Mouse (Mus musculus): ENCODE measurements around the gene Crybg1.
"Not testable (repeated sequence)": the region's sequence is repeated elsewhere in the genome, so short reads cannot be mapped to it uniquely, and the experiment has no call there.

Gene Crybg1

DNA sequence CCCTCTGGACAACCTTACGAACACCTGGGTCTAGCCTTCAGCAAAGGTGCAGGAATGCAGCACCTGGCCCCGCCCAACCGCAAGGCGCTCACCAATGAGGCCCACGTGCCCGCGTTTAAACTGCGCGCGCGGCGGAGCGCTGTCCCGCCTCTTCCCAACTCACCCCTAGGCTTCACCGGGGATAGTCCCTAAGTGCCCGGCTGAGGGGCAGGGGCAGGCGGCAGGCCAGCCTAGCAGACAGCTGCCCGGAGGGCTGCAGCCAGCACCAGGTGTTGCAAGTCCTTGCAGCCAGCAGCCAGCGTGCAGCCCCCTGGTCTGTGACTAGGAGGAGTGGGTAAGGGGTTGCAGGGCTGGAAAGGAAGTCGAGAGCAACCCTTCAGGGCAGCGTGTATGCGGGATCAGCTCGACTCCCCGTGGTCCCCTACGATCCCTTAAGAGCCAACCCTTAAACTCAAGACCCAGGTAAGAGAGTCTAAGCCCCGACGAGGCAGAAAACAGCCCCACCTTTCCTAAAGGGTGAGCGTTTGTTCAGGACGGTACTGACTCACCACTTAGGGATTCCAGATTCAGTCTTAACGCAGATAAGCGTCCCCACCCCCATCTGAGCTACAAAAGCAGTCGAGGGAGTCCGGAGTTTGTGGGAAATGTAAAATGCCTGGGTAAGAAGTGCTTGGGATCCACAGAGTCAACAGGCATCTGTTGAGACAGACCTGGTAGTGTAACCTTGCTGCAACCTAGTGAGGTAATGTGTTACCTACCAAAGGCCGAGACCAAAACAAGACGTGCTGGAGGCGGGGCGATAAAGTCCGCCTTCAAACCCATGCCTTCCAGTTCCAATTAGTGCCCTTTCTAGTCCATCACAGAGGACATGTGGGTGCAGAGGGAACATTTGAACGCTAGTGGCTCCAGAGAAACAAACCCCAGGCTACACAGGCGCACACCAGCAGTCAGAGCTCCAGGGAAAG, 142.7 kb downstream of the Crybg1 start:
- DNase-seq, result no peak

GRCm38 (mm10) chr10:44004221-44004751, 144.4 kb downstream of the Crybg1 start:
- no peak for DNase-seq

- no peak for DNase-seq
Measured at GRCm38 (mm10) chr10:44003551-44004151, 145.0 kb downstream of the Crybg1 start.

DNA sequence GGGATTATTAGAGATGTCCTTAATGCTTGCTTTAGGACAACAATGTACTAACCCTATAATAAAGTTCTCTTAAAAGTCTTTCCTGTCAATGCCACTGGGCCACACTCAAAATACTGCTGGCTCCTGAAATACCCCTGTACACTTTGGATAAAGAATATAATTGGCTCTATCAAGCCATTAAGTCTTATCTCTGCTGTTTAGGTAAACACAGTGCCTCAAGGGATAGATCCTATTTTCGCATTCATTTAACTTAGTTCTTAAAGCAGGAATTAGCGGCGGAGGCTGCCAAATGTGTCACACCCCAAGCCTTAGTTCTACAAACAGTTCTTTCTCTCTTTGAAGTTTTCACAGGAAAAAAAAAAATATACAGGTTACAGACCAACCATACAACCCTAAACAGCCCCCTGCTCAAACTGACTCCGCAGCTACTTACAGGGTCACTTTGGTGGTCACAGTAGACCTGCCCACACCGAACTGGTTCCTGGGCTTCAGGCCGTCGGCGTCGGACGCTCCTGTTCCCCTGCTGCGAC, 145.6 kb downstream of the Crybg1 start:
- no peak for DNase-seq

- no peak for DNase-seq
Measured at GRCm38 (mm10) chr10:44002004-44002940, 146.4 kb downstream of the Crybg1 start.

- no peak for DNase-seq
Measured at GRCm38 (mm10) chr10:44000156-44000865, 148.3 kb downstream of the Crybg1 start.

DNA sequence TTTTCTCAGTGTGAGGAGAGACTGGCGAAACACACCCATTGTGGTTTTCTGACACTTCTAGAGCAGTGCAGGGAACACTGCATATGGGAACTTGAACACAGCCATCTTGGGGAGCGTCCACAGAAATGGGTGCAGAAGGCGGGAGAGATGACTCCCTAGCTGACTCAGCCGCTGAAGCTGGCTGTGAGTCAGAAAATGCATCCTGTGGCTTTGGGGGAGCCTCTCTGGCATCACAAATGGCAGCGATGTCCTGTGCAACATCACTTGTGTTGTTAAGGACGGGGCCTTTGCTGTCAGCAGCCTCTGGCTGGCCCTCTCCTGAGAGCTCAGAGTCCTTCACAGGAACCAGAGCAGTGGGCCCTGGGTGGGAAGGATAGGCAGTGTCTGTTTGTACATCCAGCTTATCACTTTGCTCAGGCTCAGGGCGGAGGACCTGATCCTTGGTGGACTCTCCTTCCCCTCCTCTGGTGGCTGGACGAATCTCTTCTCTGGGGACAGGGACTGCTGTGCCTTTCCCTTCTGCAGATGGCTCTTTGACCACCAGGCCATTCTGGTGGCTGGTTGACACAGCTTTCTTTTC, 150.1 kb downstream of the Crybg1 start:
- no peak for DNase-seq

GRCm38 (mm10) chr10:43998023-43998422, 150.6 kb downstream of the Crybg1 start:
- DNase-seq, result no peak

DNA sequence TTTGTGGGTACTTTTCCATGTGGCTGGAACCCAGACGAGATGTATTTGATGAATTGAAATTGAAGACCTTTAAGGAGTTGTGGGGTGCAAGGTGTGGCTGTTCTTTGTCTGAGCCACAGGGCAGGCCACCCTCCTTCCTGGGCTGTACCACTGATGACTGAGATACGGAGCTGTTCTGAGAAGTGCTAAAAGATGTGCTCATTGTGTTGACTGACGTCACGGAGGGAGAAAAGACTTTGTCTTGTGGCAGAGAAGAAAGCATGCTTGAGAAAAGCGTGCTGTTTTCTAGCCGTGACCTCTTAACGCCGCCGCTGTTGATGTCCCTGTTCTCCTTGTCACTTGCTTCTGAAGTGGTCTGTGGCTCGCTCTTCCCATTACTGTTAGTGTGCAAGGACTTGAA, 151.4 kb downstream of the Crybg1 start:
- no peak for DNase-seq

GRCm38 (mm10) chr10:43995858-43996650, 152.6 kb downstream of the Crybg1 start:
- no peak for DNase-seq

DNA sequence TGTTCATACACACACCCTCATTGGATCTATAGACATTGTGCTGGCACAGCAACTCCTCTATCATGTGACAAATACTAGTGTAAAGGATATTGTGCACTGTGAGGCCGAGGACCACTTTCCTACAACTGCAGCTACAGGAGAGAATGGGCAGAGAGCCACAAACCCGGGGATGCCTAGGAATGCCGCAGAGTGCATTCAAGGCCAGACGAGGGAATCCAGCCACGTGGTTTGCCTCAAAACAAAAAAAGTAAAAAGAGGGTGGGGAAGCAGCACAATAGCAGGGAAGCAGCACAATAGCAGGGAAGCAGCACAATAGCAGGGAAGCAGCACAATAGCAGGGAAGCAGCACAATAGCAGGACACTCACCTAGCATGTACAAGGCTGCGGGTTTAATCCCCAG, 155.5 kb downstream of the Crybg1 start:
- no peak for DNase-seq

DNA sequence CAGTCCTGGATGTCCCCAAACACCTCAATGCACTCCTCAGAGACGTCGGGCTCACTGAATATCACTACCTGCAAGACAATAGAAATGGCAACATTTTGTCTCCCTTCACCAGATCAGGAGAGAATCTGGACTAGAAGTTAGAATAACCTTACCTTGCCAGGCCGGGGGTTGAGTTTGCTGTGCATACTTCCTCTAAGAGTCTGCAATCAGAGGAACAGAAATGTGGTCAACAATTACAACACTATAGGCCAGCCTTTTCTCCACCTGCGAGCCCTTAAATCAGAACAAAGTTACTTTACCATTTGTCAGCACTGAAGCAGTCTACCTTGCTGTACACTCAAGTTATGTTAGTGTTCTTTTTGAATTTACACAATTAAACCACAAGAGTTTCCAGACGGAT, 156.1 kb downstream of the Crybg1 start:
- DNase-seq, result no peak

GRCm38 (mm10) chr10:43991268-43991667, 157.4 kb downstream of the Crybg1 start:
- DNase-seq, result no peak

- no peak for DNase-seq
Measured at GRCm38 (mm10) chr10:43983866-43984265, 164.8 kb downstream of the Crybg1 start.

GRCm38 (mm10) chr10:43983241-43983640, 165.4 kb downstream of the Crybg1 start:
- no peak for DNase-seq

DNA sequence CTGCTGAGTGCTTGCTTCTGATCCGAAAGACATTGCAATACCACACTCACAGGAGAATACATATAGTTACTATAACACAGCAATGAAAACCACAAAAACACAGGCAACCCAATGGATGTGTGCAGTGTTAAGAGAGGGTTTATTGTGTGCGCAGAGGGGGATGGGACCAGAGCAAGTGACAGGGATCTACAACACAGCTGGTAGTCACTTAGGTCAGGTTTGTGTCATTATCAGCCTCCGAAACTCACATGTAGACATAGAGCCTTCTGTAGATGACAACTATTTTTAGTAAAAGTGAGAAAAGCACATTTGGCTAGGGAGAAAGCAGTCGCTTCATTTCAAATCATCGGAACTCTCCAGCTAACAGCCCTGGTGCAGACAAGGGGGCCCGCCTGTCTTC, 166.2 kb downstream of the Crybg1 start:
- no peak for DNase-seq

- not testable (repeated sequence) for DNase-seq
Measured at GRCm38 (mm10) chr10:43980742-43981141, 167.9 kb downstream of the Crybg1 start.

DNA sequence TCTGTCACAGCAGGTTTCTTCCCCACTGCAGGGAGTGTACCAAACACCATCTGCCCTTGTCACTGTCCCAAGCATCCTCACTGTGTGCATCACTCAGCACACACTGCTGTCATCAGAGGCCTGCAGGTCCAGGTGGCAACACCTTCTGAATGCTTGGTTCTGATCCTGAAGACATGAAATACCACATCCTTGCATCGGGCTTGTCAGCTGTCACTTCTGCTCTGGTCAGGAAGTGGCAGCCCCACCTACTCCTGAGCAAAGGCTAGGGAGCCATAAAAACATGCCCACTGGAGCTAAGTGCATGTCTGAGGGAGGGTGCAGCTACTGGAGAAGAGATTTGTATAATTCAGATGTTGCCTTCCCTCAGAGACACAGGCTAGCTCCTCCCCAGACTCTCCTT, 168.6 kb downstream of the Crybg1 start:
- no peak for DNase-seq

GRCm38 (mm10) chr10:43977353-43977752, 171.3 kb downstream of the Crybg1 start:
- no peak for DNase-seq

- DNase-seq, result no peak
Measured at GRCm38 (mm10) chr10:43973244-43973643, 175.4 kb downstream of the Crybg1 start.

GRCm38 (mm10) chr10:43964943-43965342, 183.7 kb downstream of the Crybg1 start:
- DNase-seq, result no peak
